Mouse (Mus musculus): ENCODE results near the gene Srgn. TPM values are rescaled to one million over a fixed set of nuclear protein-coding genes. Genes with fewer than 3 reads are reported as not detected.

The Srgn gene
- total RNA-seq (2014; rRNA removed) (11.9 and 15.9 TPM in 2 replicates), polyA plus RNA-seq (2012; rRNA removed) (4.3 and 5.0 TPM in 2 replicates)

GRCm38 (mm10) chr10:62527351-62527750, at the start of gene Srgn:
TSS of gene Srgn (minus strand) at chr10:62527451.
- Histone ChIP-seq H3K27ac (replicated peaks; ENCODE audit: insufficient read depth, low read depth, low read length) (no peak within 1 kb of the TSS), H3K36me3 (ENCODE audit: control insufficient read depth, insufficient read depth, low read length) (no peaks in the 10 kb centered on the region), H3K9ac (ENCODE audit: low read depth, low read length) (no peak within 1 kb of the TSS), H3K4me3 (ENCODE audit: insufficient read depth, low read depth, low read length) (no peak within 1 kb of the TSS), H3K27me3 (ENCODE audit: control insufficient read depth, insufficient read depth, low read length) (no peaks in the 10 kb centered on the region), H3K79me2 (ENCODE audit: control insufficient read depth, insufficient read depth, low read length) (no peaks in the 10 kb centered on the region), H3K4me1 (ENCODE audit: control insufficient read depth, insufficient read depth, low read length) (no peaks in the 10 kb centered on the region)
- no peak for DNase-seq (ENCODE audit: extremely low read depth, low read depth, low spot score)
- no peak for TF ChIP-seq POLR2A (IDR thresholded peaks at IDR 0.05; ENCODE audit: extremely low read depth, insufficient read depth, low read length)
- no peak for TF ChIP-seq CTCF (IDR thresholded peaks at IDR 0.05; ENCODE audit: low read depth, low read length)
- 84% methylated on average over 14 of the region's 14 CpGs for WGBS

GRCm38 (mm10) chr10:62575001-62575400, 47.8 kb upstream of the Srgn start:
- Histone ChIP-seq H3K79me2 (ENCODE audit: control insufficient read depth, insufficient read depth, low read length) (peaks cover 6% of the 10 kb centered on the region; the same call in 1 of the 2 replicates), H3K36me3 (ENCODE audit: control insufficient read depth, insufficient read depth, low read length) (peaks cover 17% of the 10 kb centered on the region), H3K27me3 (ENCODE audit: control insufficient read depth, insufficient read depth, low read length) (no peaks in the 10 kb centered on the region), H3K9ac (ENCODE audit: low read depth, low read length) (no peak overlapping the region), H3K27ac (replicated peaks; ENCODE audit: insufficient read depth, low read depth, low read length) (no peak overlapping the region), H3K4me3 (ENCODE audit: insufficient read depth, low read depth, low read length) (no peak overlapping the region), H3K4me1 (ENCODE audit: control insufficient read depth, insufficient read depth, low read length) (peaks cover 4% of the 10 kb centered on the region)
- WGBS = 92% methylated on average over 13 of the region's 13 CpGs
- TF ChIP-seq CTCF (IDR thresholded peaks at IDR 0.05; ENCODE audit: low read depth, low read length) (no peak), POLR2A (IDR thresholded peaks at IDR 0.05; ENCODE audit: extremely low read depth, insufficient read depth, low read length) (no peak)
- DNase-seq (ENCODE audit: extremely low read depth, low read depth, low spot score) = no peak

GRCm38 (mm10) chr10:62570126-62570871, 43.0 kb upstream of the Srgn start:
- TF ChIP-seq POLR2A (IDR thresholded peaks at IDR 0.05; ENCODE audit: extremely low read depth, insufficient read depth, low read length) (no peak), CTCF (IDR thresholded peaks at IDR 0.05; ENCODE audit: low read depth, low read length) (no peak)
- WGBS = 87% methylated on average over 7 of the region's 7 CpGs
- H3K27ac ChIP-seq (replicated peaks; ENCODE audit: insufficient read depth, low read depth, low read length) = no peak overlapping the region
- no peak overlapping the region for H3K4me3 ChIP-seq (ENCODE audit: insufficient read depth, low read depth, low read length)
- H3K27me3 ChIP-seq (ENCODE audit: control insufficient read depth, insufficient read depth, low read length) = no peaks in the 10 kb centered on the region
- H3K4me1 ChIP-seq (ENCODE audit: control insufficient read depth, insufficient read depth, low read length) = no peaks in the 10 kb centered on the region
- no peak overlapping the region for H3K9ac ChIP-seq (ENCODE audit: low read depth, low read length)
- DNase-seq (ENCODE audit: extremely low read depth, low read depth, low spot score) = no peak
- H3K36me3 ChIP-seq (ENCODE audit: control insufficient read depth, insufficient read depth, low read length) = peaks cover 35% of the 10 kb centered on the region
- H3K79me2 ChIP-seq (ENCODE audit: control insufficient read depth, insufficient read depth, low read length) = no peaks in the 10 kb centered on the region

GRCm38 (mm10) chr10:62568861-62569260, 41.6 kb upstream of the Srgn start:
- Histone ChIP-seq H3K27ac (replicated peaks; ENCODE audit: insufficient read depth, low read depth, low read length) (no peak overlapping the region), H3K4me3 (ENCODE audit: insufficient read depth, low read depth, low read length) (no peak overlapping the region), H3K27me3 (ENCODE audit: control insufficient read depth, insufficient read depth, low read length) (no peaks in the 10 kb centered on the region), H3K36me3 (ENCODE audit: control insufficient read depth, insufficient read depth, low read length) (peaks cover 37% of the 10 kb centered on the region), H3K4me1 (ENCODE audit: control insufficient read depth, insufficient read depth, low read length) (no peaks in the 10 kb centered on the region), H3K9ac (ENCODE audit: low read depth, low read length) (no peak overlapping the region), H3K79me2 (ENCODE audit: control insufficient read depth, insufficient read depth, low read length) (no peaks in the 10 kb centered on the region)
- no peak for DNase-seq (ENCODE audit: extremely low read depth, low read depth, low spot score)
- TF ChIP-seq POLR2A (IDR thresholded peaks at IDR 0.05; ENCODE audit: extremely low read depth, insufficient read depth, low read length) (no peak), CTCF (IDR thresholded peaks at IDR 0.05; ENCODE audit: low read depth, low read length) (no peak)
- 85% methylated on average over 4 of the region's 4 CpGs for WGBS

GRCm38 (mm10) chr10:62557736-62558135, 30.5 kb upstream of the Srgn start:
- no peak overlapping the region; the same call in 1 of the 2 replicates for H3K4me3 ChIP-seq (ENCODE audit: insufficient read depth, low read depth, low read length)
- TF ChIP-seq CTCF (IDR thresholded peaks at IDR 0.05; ENCODE audit: low read depth, low read length) = peak; percentile 81
- TF ChIP-seq POLR2A (IDR thresholded peaks at IDR 0.05; ENCODE audit: extremely low read depth, insufficient read depth, low read length) = no peak
- no peak overlapping the region for H3K9ac ChIP-seq (ENCODE audit: low read depth, low read length)
- no peaks in the 10 kb centered on the region for H3K27me3 ChIP-seq (ENCODE audit: control insufficient read depth, insufficient read depth, low read length)
- H3K4me1 ChIP-seq (ENCODE audit: control insufficient read depth, insufficient read depth, low read length) = no peaks in the 10 kb centered on the region
- peaks cover 8% of the 10 kb centered on the region for H3K36me3 ChIP-seq (ENCODE audit: control insufficient read depth, insufficient read depth, low read length)
- H3K27ac ChIP-seq (replicated peaks; ENCODE audit: insufficient read depth, low read depth, low read length) = no peak overlapping the region
- no peaks in the 10 kb centered on the region for H3K79me2 ChIP-seq (ENCODE audit: control insufficient read depth, insufficient read depth, low read length)
- no peak for DNase-seq (ENCODE audit: extremely low read depth, low read depth, low spot score)
- 98% methylated on average over 1 of the region's 1 CpGs for WGBS

GRCm38 (mm10) chr10:62556558-62556901, 29.3 kb upstream of the Srgn start:
- Histone ChIP-seq H3K27ac (replicated peaks; ENCODE audit: insufficient read depth, low read depth, low read length) (no peak overlapping the region), H3K9ac (ENCODE audit: low read depth, low read length) (no peak overlapping the region), H3K4me3 (ENCODE audit: insufficient read depth, low read depth, low read length) (no peak overlapping the region), H3K27me3 (ENCODE audit: control insufficient read depth, insufficient read depth, low read length) (no peaks in the 10 kb centered on the region), H3K36me3 (ENCODE audit: control insufficient read depth, insufficient read depth, low read length) (peaks cover 4% of the 10 kb centered on the region), H3K4me1 (ENCODE audit: control insufficient read depth, insufficient read depth, low read length) (no peaks in the 10 kb centered on the region), H3K79me2 (ENCODE audit: control insufficient read depth, insufficient read depth, low read length) (no peaks in the 10 kb centered on the region)
- DNase-seq (ENCODE audit: extremely low read depth, low read depth, low spot score) = peak; percentile 21
- WGBS = 90% methylated on average over 6 of the region's 6 CpGs
- no peak for TF ChIP-seq POLR2A (IDR thresholded peaks at IDR 0.05; ENCODE audit: extremely low read depth, insufficient read depth, low read length)
